Mouse (Mus musculus): ENCODE measurements around the gene Disp2. TPM values are rescaled to one million over a fixed set of nuclear protein-coding genes. Genes with fewer than 3 reads are reported as not detected.

The Disp2 gene
- polyA plus RNA-seq, 1 experiment = 0.36 TPM

- Histone ChIP-seq H3K27me3 (ENCODE audit: control insufficient read depth, insufficient read depth, low read length) (no peaks in the 10 kb centered on the region), H3K4me1 (replicated peaks; ENCODE audit: control insufficient read depth, insufficient read depth, low read length) (peaks cover 8% of the 10 kb centered on the region; the same call in 1 of the 2 replicates), H3K36me3 (ENCODE audit: control insufficient read depth, insufficient read depth, low read length) (no peaks in the 10 kb centered on the region), H3K4me3 (ENCODE audit: control insufficient read depth, insufficient read depth, low read length) (no peak overlapping the region), H3K27ac (ENCODE audit: control insufficient read depth, insufficient read depth, low read length) (no peak overlapping the region)
- no peak for DNase-seq
- no peak for TF ChIP-seq CTCF (IDR thresholded peaks at IDR 0.05; ENCODE audit: borderline replicate concordance, control insufficient read depth, extremely low read depth, insufficient read depth, low read length, poor library complexity)
- WGBS = 57% methylated on average over 4 of the region's 4 CpGs
These were observed 2.8 kb downstream of the Disp2 start for GRCm38 (mm10) chr2:118782303-118782702.

GRCm38 (mm10) chr2:118783093-118783492 lies 3.6 kb downstream of the Disp2 start:
- H3K27me3 ChIP-seq (ENCODE audit: control insufficient read depth, insufficient read depth, low read length) = no peaks in the 10 kb centered on the region
- TF ChIP-seq CTCF (IDR thresholded peaks at IDR 0.05; ENCODE audit: borderline replicate concordance, control insufficient read depth, extremely low read depth, insufficient read depth, low read length, poor library complexity) = no peak
- no peak for TF ChIP-seq POLR2A (IDR thresholded peaks at IDR 0.05; ENCODE audit: control insufficient read depth, extremely low read depth, insufficient read depth, low read length, poor library complexity)
- DNase-seq = no peak
- peaks cover 8% of the 10 kb centered on the region; the same call in 1 of the 2 replicates for H3K4me1 ChIP-seq (replicated peaks; ENCODE audit: control insufficient read depth, insufficient read depth, low read length)
- WGBS = 62% methylated on average over 5 of the region's 5 CpGs
- no peak overlapping the region for H3K4me3 ChIP-seq (ENCODE audit: control insufficient read depth, insufficient read depth, low read length)
- H3K36me3 ChIP-seq (ENCODE audit: control insufficient read depth, insufficient read depth, low read length) = no peaks in the 10 kb centered on the region
- no peak overlapping the region for H3K27ac ChIP-seq (ENCODE audit: control insufficient read depth, insufficient read depth, low read length)

DNA sequence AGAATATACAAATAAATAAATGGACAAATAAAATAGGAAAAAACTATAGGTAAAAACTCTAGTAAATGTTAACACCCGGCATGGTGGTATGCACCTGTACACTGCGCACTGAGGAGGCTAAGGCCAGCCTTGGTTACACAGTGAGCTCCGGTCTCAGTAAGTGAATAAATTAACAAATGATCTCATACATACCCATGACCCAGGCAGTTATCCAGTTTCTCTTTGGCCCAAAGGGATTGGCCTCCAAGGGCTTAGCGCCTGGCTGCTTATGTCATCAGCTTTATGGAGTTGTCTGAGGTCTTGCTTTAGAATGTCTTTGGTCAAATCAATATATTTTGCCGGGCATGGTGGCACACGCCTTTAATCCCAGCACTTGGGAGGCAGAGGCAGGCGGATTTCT lies 4.1 kb downstream of the Disp2 start:
- TF ChIP-seq POLR2A (IDR thresholded peaks at IDR 0.05; ENCODE audit: control insufficient read depth, extremely low read depth, insufficient read depth, low read length, poor library complexity) (no peak), CTCF (IDR thresholded peaks at IDR 0.05; ENCODE audit: borderline replicate concordance, control insufficient read depth, extremely low read depth, insufficient read depth, low read length, poor library complexity) (no peak)
- Histone ChIP-seq H3K4me3 (ENCODE audit: control insufficient read depth, insufficient read depth, low read length) (no peak overlapping the region), H3K4me1 (replicated peaks; ENCODE audit: control insufficient read depth, insufficient read depth, low read length) (peaks cover 8% of the 10 kb centered on the region; the same call in 1 of the 2 replicates), H3K27me3 (ENCODE audit: control insufficient read depth, insufficient read depth, low read length) (no peaks in the 10 kb centered on the region), H3K36me3 (ENCODE audit: control insufficient read depth, insufficient read depth, low read length) (no peaks in the 10 kb centered on the region), H3K27ac (ENCODE audit: control insufficient read depth, insufficient read depth, low read length) (no peak overlapping the region)
- no peak for DNase-seq
- 93% methylated on average over 7 of the region's 7 CpGs for WGBS

GRCm38 (mm10) chr2:118786525-118786924 lies 7.0 kb downstream of the Disp2 start:
- H3K4me3 ChIP-seq (ENCODE audit: control insufficient read depth, insufficient read depth, low read length) = no peak overlapping the region
- WGBS = 82% methylated on average over 5 of the region's 5 CpGs
- H3K4me1 ChIP-seq (replicated peaks; ENCODE audit: control insufficient read depth, insufficient read depth, low read length) = no peaks in the 10 kb centered on the region
- no peaks in the 10 kb centered on the region for H3K36me3 ChIP-seq (ENCODE audit: control insufficient read depth, insufficient read depth, low read length)
- DNase-seq = no peak
- H3K27ac ChIP-seq (ENCODE audit: control insufficient read depth, insufficient read depth, low read length) = no peak overlapping the region
- TF ChIP-seq CTCF (IDR thresholded peaks at IDR 0.05; ENCODE audit: borderline replicate concordance, control insufficient read depth, extremely low read depth, insufficient read depth, low read length, poor library complexity) (no peak), POLR2A (IDR thresholded peaks at IDR 0.05; ENCODE audit: control insufficient read depth, extremely low read depth, insufficient read depth, low read length, poor library complexity) (no peak)
- no peaks in the 10 kb centered on the region for H3K27me3 ChIP-seq (ENCODE audit: control insufficient read depth, insufficient read depth, low read length)

DNA sequence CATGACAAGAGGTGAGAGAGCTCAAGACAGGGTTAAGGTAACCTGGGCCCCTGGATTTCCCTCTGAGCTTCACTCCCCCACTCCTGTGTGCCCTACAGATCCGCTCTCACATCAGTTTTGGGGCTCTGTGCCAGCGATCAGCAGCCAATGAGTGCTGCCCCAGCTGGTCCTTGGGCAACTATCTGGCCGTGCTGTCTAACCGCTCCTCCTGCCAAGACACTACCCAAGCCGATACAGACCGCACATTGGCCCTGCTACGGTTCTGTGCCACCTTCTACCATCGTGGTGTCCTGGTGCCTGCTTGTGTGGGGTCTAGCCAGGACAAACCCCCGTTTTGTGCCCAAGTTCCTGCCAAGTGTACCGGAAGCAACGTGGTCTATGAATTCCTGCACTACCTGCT lies 10.0 kb downstream of the Disp2 start:
- H3K4me1 ChIP-seq (replicated peaks; ENCODE audit: control insufficient read depth, insufficient read depth, low read length) = no peaks in the 10 kb centered on the region
- H3K4me3 ChIP-seq (ENCODE audit: control insufficient read depth, insufficient read depth, low read length) = no peak overlapping the region
- TF ChIP-seq CTCF (IDR thresholded peaks at IDR 0.05; ENCODE audit: borderline replicate concordance, control insufficient read depth, extremely low read depth, insufficient read depth, low read length, poor library complexity) (no peak), POLR2A (IDR thresholded peaks at IDR 0.05; ENCODE audit: control insufficient read depth, extremely low read depth, insufficient read depth, low read length, poor library complexity) (no peak)
- no peaks in the 10 kb centered on the region for H3K27me3 ChIP-seq (ENCODE audit: control insufficient read depth, insufficient read depth, low read length)
- H3K36me3 ChIP-seq (ENCODE audit: control insufficient read depth, insufficient read depth, low read length) = no peaks in the 10 kb centered on the region
- WGBS = 91% methylated on average over 11 of the region's 11 CpGs
- no peak overlapping the region for H3K27ac ChIP-seq (ENCODE audit: control insufficient read depth, insufficient read depth, low read length)
- DNase-seq = no peak

DNA sequence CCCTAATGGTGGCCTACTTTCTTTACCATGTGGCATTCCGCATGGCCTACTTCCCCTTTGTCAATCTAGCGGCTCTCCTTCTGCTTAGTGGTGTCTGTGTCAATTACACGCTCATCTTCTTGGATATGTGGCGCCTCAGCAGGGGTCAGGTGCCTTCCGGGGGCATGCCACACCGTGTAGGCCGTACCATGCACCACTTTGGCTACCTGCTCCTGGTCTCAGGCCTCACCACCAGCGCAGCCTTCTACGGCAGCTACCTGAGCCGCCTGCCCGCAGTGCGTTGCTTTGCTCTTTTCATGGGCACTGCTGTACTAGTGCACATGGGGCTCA lies 10.7 kb downstream of the Disp2 start:
- DNase-seq = no peak
- no peaks in the 10 kb centered on the region for H3K36me3 ChIP-seq (ENCODE audit: control insufficient read depth, insufficient read depth, low read length)
- no peaks in the 10 kb centered on the region for H3K4me1 ChIP-seq (replicated peaks; ENCODE audit: control insufficient read depth, insufficient read depth, low read length)
- WGBS = 91% methylated on average over 12 of the region's 12 CpGs
- H3K27me3 ChIP-seq (ENCODE audit: control insufficient read depth, insufficient read depth, low read length) = no peaks in the 10 kb centered on the region
- TF ChIP-seq POLR2A (IDR thresholded peaks at IDR 0.05; ENCODE audit: control insufficient read depth, extremely low read depth, insufficient read depth, low read length, poor library complexity) (no peak), CTCF (IDR thresholded peaks at IDR 0.05; ENCODE audit: borderline replicate concordance, control insufficient read depth, extremely low read depth, insufficient read depth, low read length, poor library complexity) (no peak)
- H3K27ac ChIP-seq (ENCODE audit: control insufficient read depth, insufficient read depth, low read length) = no peak overlapping the region
- no peak overlapping the region for H3K4me3 ChIP-seq (ENCODE audit: control insufficient read depth, insufficient read depth, low read length)
